Comparison of ENCODE assay signal across 12 mouse cellular contexts in the genomic region with DNA sequence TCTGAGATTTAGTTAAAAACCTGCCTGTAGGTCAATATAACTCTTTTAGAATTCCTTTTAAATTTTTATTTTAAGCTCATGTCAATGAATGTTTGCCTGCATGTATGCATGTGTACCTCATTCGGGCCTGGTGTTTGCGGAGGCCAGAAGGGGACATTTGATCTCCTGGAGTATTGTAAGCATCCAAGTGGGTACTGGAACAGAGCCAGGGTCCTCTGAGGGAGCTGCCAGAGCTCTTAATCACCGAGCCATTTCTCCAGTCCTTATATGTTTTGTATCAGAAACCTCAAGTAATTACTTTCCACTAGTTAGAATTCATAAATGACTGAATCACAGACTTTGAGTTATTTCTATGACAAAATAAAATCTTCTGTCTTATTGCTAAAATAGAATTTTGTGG.
A peak's percentile ranks its signal among the peaks of the same experiment; 100 is the strongest.
DNase-seq lines count a peak whose midpoint lies in the region.
"Had no signal": no experiment of that assay in that cellular context is flagged by ENCODE, and none has a peak within 500 bp of the region (broad histone marks: within the 10 kb centered on the region; RNA-seq: fewer than 3 reads in every experiment).

No protein-coding gene starts in this region.

- intact Hi-C loops in left cerebral cortex, postnatal 4 days (cut with DNase I) = no loop called here
- intact Hi-C loops in left cerebral cortex, postnatal 25 days (cut with DNase I) = loop anchor here (10.0 kb wide), 1 partner anchor 647 kb away; the partner anchor contains the start of gene Sp9

- DNase-seq in cerebellum, postnatal 14 days = peak; percentile 78
- DNase-seq in cerebellum, adult 9-11 months = no peak
- peak; percentile 67 for DNase-seq in left cerebral cortex, postnatal 4 days
- DNase-seq in left cerebral cortex, postnatal 25 days (ENCODE audit: low spot score in 2 of 2) = no peak
- peak; percentile 15 for DNase-seq in urinary bladder, postnatal 14 days (ENCODE audit: low spot score)
- no peak for DNase-seq in urinary bladder, postnatal 25 days (ENCODE audit: low spot score)
- DNase-seq in layer of hippocampus, adult 9-10 months (ENCODE audit: low spot score) = no peak
- no peak for DNase-seq in neural tube, embryonic 10.5 days (ENCODE audit: extremely low spot score, low spot score)
- DNase-seq: cerebellum, adult 18-20 months; embryo, embryonic 11 days; kidney, postnatal 10 days; liver had no signal

Comparison
In these comparisons a context has a peak if more than half of its experiments do, and no peak if none do; other contexts are left out.
1. DNase-seq: peak in cerebellum, postnatal 14 days (2 of 2), left cerebral cortex, postnatal 4 days (single experiment) and urinary bladder, postnatal 14 days (single experiment); none in cerebellum, adult 9-11 months (single experiment), left cerebral cortex, postnatal 25 days (0 of 2), urinary bladder, postnatal 25 days (single experiment), layer of hippocampus, adult 9-10 months (single experiment) and neural tube, embryonic 10.5 days (single experiment).